Mouse (Mus musculus) myocyte (in vitro differentiated cells): ENCODE measurements around the gene Olfr1507.

Source experiments
- E2F4 ChIP-seq: IDR thresholded peaks from one replicate; pipeline ENCODE4 v1.6.1; 2011; ENCODE audit warnings: mild to moderate bottlenecking, control low read depth, moderate library complexity; ENCODE audit not compliant: insufficient read depth
- MAX ChIP-seq: IDR thresholded peaks from one replicate; pipeline ENCODE4 v1.6.1; 2011; ENCODE audit warnings: low read depth, mild to moderate bottlenecking, control low read depth
- MYOG ChIP-seq, 3 experiments: IDR thresholded peaks; one replicate each; pipeline ENCODE4 v1.6.1; 2011; ENCODE audit warnings: control low read depth in 2 of 3, low read depth in 2 of 3, mild to moderate bottlenecking in 2 of 3; ENCODE audit not compliant: insufficient read length in 2 of 3, control insufficient read depth in 1 of 3, insufficient read depth in 1 of 3
- POLR2A ChIP-seq: IDR thresholded peaks from one replicate; pipeline ENCODE4 v1.6.1; 2011; ENCODE audit warnings: low read depth, mild to moderate bottlenecking, control low read depth, moderate library complexity; ENCODE audit not compliant: insufficient read length
- REST ChIP-seq: IDR thresholded peaks from one replicate; pipeline ENCODE4 v1.6.1; 2011; ENCODE audit warnings: mild to moderate bottlenecking, control low read depth, moderate library complexity; ENCODE audit not compliant: insufficient read depth, insufficient read length
- TCF12 ChIP-seq: IDR thresholded peaks from one replicate; pipeline ENCODE4 v1.6.1; 2011; ENCODE audit warnings: mild to moderate bottlenecking, control low read depth; ENCODE audit not compliant: poor library complexity, insufficient read depth, severe bottlenecking

DNA sequence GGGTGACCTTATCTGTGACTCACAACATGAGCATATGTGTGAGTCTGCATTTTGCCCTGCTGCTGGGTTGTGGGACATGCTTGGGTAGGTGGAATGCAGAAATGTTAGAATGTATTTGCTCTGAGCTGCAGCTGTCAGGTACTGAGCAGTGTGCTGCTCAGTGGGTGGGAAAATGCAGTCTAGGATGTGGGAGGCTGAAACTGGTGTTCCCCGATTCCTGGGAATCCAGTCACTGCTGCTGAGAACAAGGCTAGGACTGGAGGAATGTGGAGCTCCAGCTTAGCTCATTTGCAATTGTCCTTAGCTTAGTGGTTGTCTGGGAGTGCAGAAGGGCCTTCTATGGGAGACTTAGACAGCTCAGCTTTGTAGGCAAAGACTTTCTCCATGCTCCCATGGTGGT is 37.8 kb upstream of the Olfr1507 start:
- no peak for TF ChIP-seq POLR2A
- no peak for TF ChIP-seq E2F4
- TF ChIP-seq TCF12 = no peak
- TF ChIP-seq MYOG (IDR thresholded peaks at IDR 0.05; ENCODE audit: control insufficient read depth in 1 of 3, insufficient read depth in 1 of 3, insufficient read length in 2 of 3, low read depth in 2 of 3) = no peak
- TF ChIP-seq MAX = no peak
- TF ChIP-seq REST = no peak
